Mouse (Mus musculus) embryo, embryonic 11 days (tissue): ENCODE data around the gene Rps28.

Experiments
- DNase-seq: peaks from one replicate; pipeline ENCODE4 v3.0.0-alpha.2; 2015

Rps28 gene

GRCm38 (mm10) chr17:33810334-33811141 lies 13.8 kb downstream of the Rps28 start, which contains the start of gene Kank3:
Gene Kank3, plus strand, starts transcription at chr17:33810519.
- DNase-seq: peak; percentile 95

- no peak for DNase-seq
These were observed 16.2 kb downstream of the Rps28 start for GRCm38 (mm10) chr17:33808192-33808591.

DNA sequence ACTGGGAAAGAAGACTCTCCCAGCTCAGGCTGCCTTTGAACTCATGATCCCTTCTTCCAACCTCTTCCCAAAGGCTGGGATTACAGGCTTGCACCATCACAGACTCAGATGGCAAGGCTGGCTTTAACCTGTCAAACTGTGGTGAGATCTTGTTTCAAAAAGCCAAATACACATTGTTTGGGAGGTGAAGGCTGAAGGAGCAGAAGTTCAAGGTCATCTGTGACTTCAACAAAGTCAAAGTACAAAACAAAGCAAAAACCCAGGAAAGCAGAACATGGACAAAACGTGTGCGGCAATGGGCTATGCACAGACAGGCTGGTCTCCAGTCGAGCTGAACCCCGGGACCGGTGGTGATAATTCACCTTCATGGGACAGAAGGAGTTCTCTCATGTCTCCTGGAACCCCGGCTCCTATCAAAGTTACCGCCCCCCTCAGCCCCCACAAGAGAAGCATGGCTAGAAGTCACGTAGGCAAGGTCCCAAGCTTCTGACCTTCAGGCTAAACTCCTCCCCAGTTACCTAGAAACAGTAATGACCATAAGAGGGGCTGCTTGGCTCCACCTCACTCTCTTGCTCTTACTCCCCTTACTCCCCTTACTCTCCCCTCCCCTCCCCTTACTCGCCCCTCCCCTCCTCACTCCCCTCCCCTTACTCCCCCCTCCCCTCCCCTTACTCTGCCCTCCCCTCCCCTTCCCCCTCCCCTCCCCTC lies 17.0 kb downstream of the Rps28 start:
- no peak for DNase-seq

GRCm38 (mm10) chr17:33804745-33805144 lies 19.6 kb downstream of the Rps28 start:
- DNase-seq: no peak

- DNase-seq: no peak
These were observed 20.2 kb downstream of the Rps28 start for GRCm38 (mm10) chr17:33804205-33804604.

GRCm38 (mm10) chr17:33802221-33802620 lies 22.1 kb downstream of the Rps28 start:
- peak; percentile 67 for DNase-seq

- DNase-seq: no peak
These were observed 25.1 kb downstream of the Rps28 start for GRCm38 (mm10) chr17:33799277-33799676.

DNA sequence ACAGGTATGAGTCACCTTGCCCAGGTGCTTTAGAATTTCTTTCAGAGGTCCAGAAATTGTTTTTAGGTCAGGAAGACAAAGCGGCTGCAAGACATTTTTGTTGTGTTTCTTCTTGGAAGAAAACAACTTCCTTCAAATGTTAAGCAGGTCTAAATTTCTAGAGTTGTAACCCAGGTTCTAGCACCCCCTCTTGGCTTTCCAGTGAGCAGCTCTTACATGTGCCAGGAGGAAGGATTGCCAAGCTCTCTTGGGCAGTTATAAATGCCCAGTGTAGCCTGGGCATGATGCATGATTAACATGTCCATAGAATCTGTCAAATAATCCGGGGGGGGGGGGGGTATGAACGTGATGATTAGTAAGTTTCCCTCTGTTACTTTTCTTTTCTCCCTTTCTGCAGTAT lies 26.1 kb downstream of the Rps28 start:
- no peak for DNase-seq

GRCm38 (mm10) chr17:33788732-33789131 lies 35.6 kb downstream of the Rps28 start:
- no peak for DNase-seq

- no peak for DNase-seq
These were observed 38.0 kb downstream of the Rps28 start for GRCm38 (mm10) chr17:33786375-33786774.

DNA sequence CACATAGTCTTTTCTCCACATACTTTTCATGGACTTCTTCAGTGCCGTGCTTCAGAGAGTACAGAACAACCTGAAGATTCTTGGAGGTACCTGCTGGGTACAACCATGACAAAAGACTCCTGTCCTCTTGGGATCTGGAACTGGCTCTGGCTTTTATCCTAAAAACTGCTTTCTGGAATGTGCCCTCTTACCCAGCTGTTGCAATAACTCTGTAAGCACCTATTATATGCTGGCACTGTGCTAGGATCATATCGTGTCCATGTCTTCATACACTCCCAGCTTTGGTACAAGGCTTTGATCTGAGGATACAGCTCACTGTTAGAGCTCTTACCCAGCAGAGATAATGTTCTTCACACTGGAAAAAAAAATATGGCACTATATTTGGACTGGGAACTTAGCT lies 39.4 kb downstream of the Rps28 start:
- no peak for DNase-seq

DNA sequence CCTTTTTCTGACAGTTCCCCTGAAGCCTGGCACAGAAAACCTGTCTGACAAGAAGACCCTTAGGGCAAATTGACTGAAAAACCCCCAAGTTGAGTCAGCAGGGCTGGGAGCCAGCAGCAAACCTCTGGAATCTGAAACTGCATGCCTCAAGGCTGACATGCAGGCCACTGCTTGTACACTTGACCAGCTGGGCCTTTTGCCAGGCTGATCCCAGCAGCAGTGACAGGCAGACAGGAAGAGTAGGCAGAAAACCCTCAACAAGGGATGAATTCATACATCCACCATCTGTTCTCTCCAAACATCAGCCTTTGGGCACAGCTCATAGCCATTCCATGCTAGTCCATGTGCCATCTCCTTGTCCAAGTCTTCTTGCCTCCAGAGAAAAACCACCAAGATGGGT lies 41.0 kb downstream of the Rps28 start:
- peak; percentile 27 for DNase-seq

GRCm38 (mm10) chr17:33782067-33782466 lies 42.3 kb downstream of the Rps28 start:
- DNase-seq: peak; percentile 12

GRCm38 (mm10) chr17:33781124-33781977 lies 43.0 kb downstream of the Rps28 start, which contains the start of gene Angptl4:
Gene Angptl4, minus strand, starts transcription at chr17:33781830.
- DNase-seq: peak; percentile 86

GRCm38 (mm10) chr17:33780431-33780830 lies 43.9 kb downstream of the Rps28 start:
- DNase-seq: no peak

GRCm38 (mm10) chr17:33779967-33780295 lies 44.4 kb downstream of the Rps28 start:
- DNase-seq: no peak

GRCm38 (mm10) chr17:33779271-33779966 lies 44.9 kb downstream of the Rps28 start:
- peak; percentile 87 for DNase-seq

DNA sequence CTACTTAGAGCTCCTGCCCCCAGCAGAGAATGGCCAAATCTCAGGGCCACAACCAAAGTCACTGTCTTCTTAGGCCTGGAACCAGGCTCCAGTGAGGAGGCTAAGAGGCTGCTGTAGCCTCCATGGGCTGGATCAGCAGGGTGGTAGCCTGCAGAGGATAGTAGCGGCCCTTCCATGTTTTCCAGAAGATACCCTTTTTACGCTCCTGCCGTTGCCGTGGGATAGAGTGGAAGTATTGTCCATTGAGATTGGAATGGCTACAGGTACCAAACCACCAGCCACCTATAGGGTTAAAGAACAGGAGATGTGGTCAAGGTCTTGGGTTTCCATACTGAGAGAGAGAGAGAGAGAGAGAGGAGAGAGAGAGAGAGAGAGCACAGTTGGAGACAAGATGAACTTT lies 49.1 kb downstream of the Rps28 start:
- no peak for DNase-seq

- DNase-seq: no peak
These were observed 49.7 kb downstream of the Rps28 start for GRCm38 (mm10) chr17:33774573-33775155.

- DNase-seq: no peak
These were observed 50.3 kb downstream of the Rps28 start for GRCm38 (mm10) chr17:33773871-33774572.

DNA sequence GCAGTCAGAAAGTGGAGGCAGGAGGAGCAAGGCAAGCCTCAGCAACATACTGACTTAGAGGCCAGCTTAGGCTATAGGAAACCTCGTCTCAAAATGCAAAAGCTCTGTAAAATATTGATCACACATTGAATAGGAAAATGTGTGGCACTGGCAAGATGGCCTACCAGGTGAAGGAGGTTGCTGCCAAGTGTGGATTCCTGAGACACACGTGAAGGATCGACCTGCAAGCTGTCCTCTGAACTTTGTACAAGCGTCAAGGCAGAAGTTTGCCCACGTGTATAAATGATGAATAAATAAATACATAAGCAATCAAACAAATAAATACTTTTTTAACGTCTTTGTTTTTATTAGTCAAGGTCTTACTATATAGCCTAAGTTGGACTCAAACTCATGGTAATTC lies 50.9 kb downstream of the Rps28 start:
- no peak for DNase-seq

DNA sequence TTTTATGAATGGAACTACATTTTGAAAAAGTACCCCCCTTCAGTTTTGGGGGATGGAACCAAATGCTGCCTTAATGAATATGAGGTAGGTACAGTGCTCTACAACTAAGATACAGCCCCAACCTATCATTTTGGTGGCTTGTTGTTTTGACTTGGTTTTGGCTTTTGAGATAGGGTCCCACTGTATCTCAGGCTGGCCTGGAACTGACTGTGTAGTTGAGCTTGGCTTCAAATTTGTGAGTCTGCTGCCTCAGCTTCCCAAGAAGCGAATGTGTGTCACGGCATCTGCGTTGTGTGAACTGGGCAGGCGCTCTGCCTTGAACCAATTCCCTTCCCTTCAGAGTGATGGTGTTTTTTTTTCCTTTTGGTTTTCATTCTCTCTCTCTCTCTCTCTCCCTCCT lies 52.7 kb downstream of the Rps28 start:
- no peak for DNase-seq
